Mouse (Mus musculus) lung, postnatal 0 days (tissue): ENCODE data around the gene Ddx5.

Experiments used
- CTCF ChIP-seq: IDR thresholded peaks from 2 replicates; pipeline ENCODE4 v1.5.1; 2016; ENCODE audit warnings: antibody characterized with exemption, mild to moderate bottlenecking
- EP300 ChIP-seq: IDR thresholded peaks from 2 replicates; pipeline ENCODE4 v1.6.1; 2016; ENCODE audit warnings: antibody characterized with exemption, mild to moderate bottlenecking, control low read depth

DNA sequence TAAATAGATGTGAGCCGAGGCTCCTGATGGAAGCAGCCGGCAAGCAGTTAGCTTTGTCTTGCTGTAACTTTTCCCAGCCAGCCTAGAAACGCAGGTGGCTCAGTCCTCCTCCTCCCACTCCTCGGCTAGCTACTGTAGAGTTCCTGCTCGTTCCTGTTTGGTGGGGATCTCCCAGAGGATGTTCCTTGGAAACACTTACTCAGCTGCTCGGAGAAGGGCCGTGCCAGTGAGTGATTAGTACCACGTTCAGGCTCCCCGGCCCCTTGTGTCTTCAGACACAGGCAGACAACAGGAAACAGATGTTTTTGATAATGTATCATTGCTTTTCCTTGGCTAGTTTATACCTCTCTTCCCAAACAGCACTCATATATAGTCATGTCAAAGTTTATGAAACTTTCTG, 6.7 kb upstream of the Ddx5 start:
- TF ChIP-seq CTCF (no peak), EP300 (peak; percentile 35; the same call in 1 of the 2 replicates)
